Mouse (Mus musculus) embryonic fibroblast, embryonic 13.5 days (primary cell): ENCODE data around the gene Gopc.

ENCODE experiments used
- CTCF ChIP-seq: IDR thresholded peaks from 2 replicates; pipeline ENCODE4 v1.5.1; 2011; ENCODE audit warnings: mild to moderate bottlenecking, control low read depth, low read length, moderate library complexity, borderline replicate concordance; ENCODE audit not compliant: insufficient read depth
- POLR2A ChIP-seq: IDR thresholded peaks from 2 replicates; pipeline ENCODE4 v1.6.1; 2011; ENCODE audit warnings: low read depth, mild to moderate bottlenecking, control low read depth, low read length, moderate library complexity

- TF ChIP-seq CTCF (no peak), POLR2A (no peak)
Observed at GRCm38 (mm10) chr10:52383022-52383421, 1.1 kb upstream of the Gopc start.
